Mouse (Mus musculus) kidney, embryonic 16.5 days (tissue): Measurements from ENCODE around the gene Gprc5b. TPM values are rescaled to one million over a fixed set of nuclear protein-coding genes. Genes with fewer than 3 reads are reported as not detected.
A peak's percentile ranks its signal among the peaks of the same experiment; 100 is the strongest.

Experiments
- ATAC-seq: fragments of 200-750 bp; cut with Nextera tagmentation; 2 replicates; pipeline ENCODE4 v1.8.0; 2017; ENCODE audit warnings: moderate TSS enrichment; ENCODE audit not compliant: low FRiP score, low TSS enrichment
- H3K27ac ChIP-seq: fragments of 300-500 bp; sonication (generic); 2 replicates; pipeline ENCODE4 v1.5.1; 2014; ENCODE audit warnings: low read length
- H3K27me3 ChIP-seq: fragments of 300-500 bp; sonication (generic); 2 replicates; pipeline ENCODE4 v1.6.1; 2014; ENCODE audit warnings: low read length, control low read depth, mixed read lengths; ENCODE audit not compliant: insufficient read depth
- H3K36me3 ChIP-seq: fragments of 300-500 bp; sonication (generic); 2 replicates; pipeline ENCODE4 v1.6.1; 2014; ENCODE audit warnings: low read length, control low read depth, mixed read lengths; ENCODE audit not compliant: insufficient read depth
- H3K4me1 ChIP-seq: fragments of 300-500 bp; sonication (generic); 2 replicates; pipeline ENCODE4 v1.6.1; 2014; ENCODE audit warnings: low read length, control low read depth, mixed read lengths; ENCODE audit not compliant: insufficient read depth
- H3K4me2 ChIP-seq: fragments of 300-500 bp; sonication (generic); replicated peaks from 2 replicates; pipeline ENCODE4 v1.6.1; 2014; ENCODE audit warnings: low read depth, low read length
- H3K4me3 ChIP-seq: fragments of 300-500 bp; sonication (generic); 2 replicates; pipeline ENCODE4 v1.5.1; 2014; ENCODE audit warnings: mild to moderate bottlenecking, low read length
- H3K9ac ChIP-seq: fragments of 300-500 bp; sonication (generic); replicated peaks from 2 replicates; pipeline ENCODE4 v1.6.1; 2014; ENCODE audit warnings: low read length
- H3K9me3 ChIP-seq: fragments of 300-500 bp; sonication (generic); 2 replicates; pipeline ENCODE4 v1.6.1; 2016; ENCODE audit warnings: low read length, control low read depth
- WGBS: fragments of 180-500 bp; shearing (Covaris S2); extraction: QIAGEN DNeasy Blood & Tissue Kit; methylation state at CpG from one replicate; pipeline ENCODE4 v1.1.7; 2014; 5-methylcytosine and 5-hydroxymethylcytosine counted together
- polyA plus RNA-seq: library from polyadenylated mRNA; unstranded; fragments of >200 nt; fragmentation: Nextera tagmentation; extraction: Ambion mirVana; gene quantifications from 2 replicates; pipeline ENCODE4 v1.2.1, GENCODE M21; 2015

Gene Gprc5b
- polyA plus RNA-seq, 1 experiment from 2014 or later: 5.4 TPM

- Histone ChIP-seq H3K4me2 (no peak overlapping the region), H3K9ac (no peak overlapping the region), H3K4me1 (no peaks in the 10 kb centered on the region), H3K4me3 (no peak overlapping the region), H3K27me3 (no peaks in the 10 kb centered on the region), H3K9me3 (no peaks in the 10 kb centered on the region), H3K27ac (no peak overlapping the region), H3K36me3 (no peaks in the 10 kb centered on the region)
- WGBS: 69% methylated on average over 11 of the region's 11 CpGs
- ATAC-seq: no peak
Observed at GRCm38 (mm10) chr7:118937469-118938387, 57.3 kb downstream of the Gprc5b start.

DNA sequence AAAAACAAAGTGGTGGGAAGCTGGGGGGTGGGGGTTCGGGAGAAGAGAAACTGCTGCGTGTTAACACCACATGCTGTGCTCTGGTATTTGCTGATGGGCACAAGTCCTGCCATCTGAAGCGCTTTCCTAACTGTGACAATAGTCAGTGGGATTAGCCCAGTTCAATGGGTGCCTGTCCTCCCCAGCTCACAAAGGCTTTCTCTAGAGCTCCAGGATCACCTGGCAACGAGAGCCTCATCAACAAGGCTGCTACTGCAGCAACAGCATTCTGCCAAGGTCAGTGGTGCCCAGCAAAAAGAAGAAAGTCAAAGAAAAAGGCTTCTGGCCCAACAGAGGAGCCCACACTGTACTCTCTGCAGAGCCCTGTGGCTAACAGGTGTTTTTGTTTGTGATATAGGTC lies 58.2 kb downstream of the Gprc5b start:
- no peaks in the 10 kb centered on the region for H3K9me3 ChIP-seq
- WGBS: 49% methylated on average over 4 of the region's 4 CpGs
- H3K4me1 ChIP-seq: no peaks in the 10 kb centered on the region
- no peak overlapping the region for H3K9ac ChIP-seq
- no peak overlapping the region for H3K4me3 ChIP-seq
- H3K4me2 ChIP-seq: no peak overlapping the region
- H3K27ac ChIP-seq: no peak overlapping the region
- no peaks in the 10 kb centered on the region for H3K36me3 ChIP-seq
- no peak for ATAC-seq
- H3K27me3 ChIP-seq: no peaks in the 10 kb centered on the region

DNA sequence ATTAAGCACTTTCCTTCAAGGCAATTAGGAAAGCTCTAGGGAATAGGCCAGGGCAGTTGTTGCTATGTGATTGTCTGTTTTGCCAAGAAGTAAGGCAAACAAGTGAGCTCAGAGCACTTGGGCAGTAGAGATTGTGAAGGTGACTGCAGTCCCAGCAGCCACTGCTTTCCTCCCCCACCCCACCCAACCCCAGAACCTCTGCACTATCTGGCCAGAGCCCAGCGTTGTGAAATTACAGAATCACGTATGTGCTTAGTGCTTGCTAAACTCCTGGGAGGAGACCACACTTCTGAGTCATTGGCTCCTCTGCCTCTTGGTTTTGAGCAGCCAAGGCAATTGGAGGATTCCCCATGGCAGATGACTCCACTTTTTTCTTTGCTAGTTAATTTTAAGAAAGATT lies 59.7 kb downstream of the Gprc5b start:
- no peak for ATAC-seq
- H3K27ac ChIP-seq: no peak overlapping the region
- no peaks in the 10 kb centered on the region for H3K27me3 ChIP-seq
- no peak overlapping the region for H3K9ac ChIP-seq
- WGBS: 63% methylated on average over 2 of the region's 2 CpGs
- no peaks in the 10 kb centered on the region for H3K36me3 ChIP-seq
- H3K4me3 ChIP-seq: no peak overlapping the region
- no peaks in the 10 kb centered on the region for H3K4me1 ChIP-seq
- H3K9me3 ChIP-seq: no peaks in the 10 kb centered on the region
- no peak overlapping the region for H3K4me2 ChIP-seq

GRCm38 (mm10) chr7:118931502-118932395 lies 63.3 kb downstream of the Gprc5b start:
- no peak overlapping the region for H3K9ac ChIP-seq
- H3K36me3 ChIP-seq: no peaks in the 10 kb centered on the region
- ATAC-seq: no peak
- H3K4me3 ChIP-seq: no peak overlapping the region
- no peaks in the 10 kb centered on the region for H3K27me3 ChIP-seq
- H3K4me2 ChIP-seq: no peak overlapping the region
- no peak overlapping the region for H3K27ac ChIP-seq
- WGBS: 62% methylated on average over 17 of the region's 17 CpGs
- no peaks in the 10 kb centered on the region for H3K9me3 ChIP-seq
- H3K4me1 ChIP-seq: no peaks in the 10 kb centered on the region; the same call in 1 of the 2 replicates

- H3K27me3 ChIP-seq: no peaks in the 10 kb centered on the region
- H3K4me2 ChIP-seq: peak overlapping the region; percentile 6; the same call in 1 of the 2 replicates
- no peak overlapping the region for H3K4me3 ChIP-seq
- WGBS: 19% methylated on average over 13 of the region's 16 CpGs
- H3K9ac ChIP-seq: no peak overlapping the region
- peak; percentile 70 for ATAC-seq
- H3K36me3 ChIP-seq: no peaks in the 10 kb centered on the region
- H3K27ac ChIP-seq: peak overlapping the region; percentile 35; the same call in 1 of the 2 replicates
- H3K4me1 ChIP-seq: no peaks in the 10 kb centered on the region; the same call in 1 of the 2 replicates
- H3K9me3 ChIP-seq: no peaks in the 10 kb centered on the region
Observed at GRCm38 (mm10) chr7:118929601-118930311, 65.3 kb downstream of the Gprc5b start.

GRCm38 (mm10) chr7:118928916-118929315 lies 66.1 kb downstream of the Gprc5b start:
- H3K4me1 ChIP-seq: no peaks in the 10 kb centered on the region; the same call in 1 of the 2 replicates
- H3K9ac ChIP-seq: no peak overlapping the region
- no peaks in the 10 kb centered on the region for H3K27me3 ChIP-seq
- no peaks in the 10 kb centered on the region for H3K36me3 ChIP-seq
- H3K4me3 ChIP-seq: no peak overlapping the region
- no peak overlapping the region for H3K27ac ChIP-seq
- no peak for ATAC-seq
- 78% methylated on average over 8 of the region's 8 CpGs for WGBS
- no peaks in the 10 kb centered on the region for H3K9me3 ChIP-seq
- H3K4me2 ChIP-seq: no peak overlapping the region

DNA sequence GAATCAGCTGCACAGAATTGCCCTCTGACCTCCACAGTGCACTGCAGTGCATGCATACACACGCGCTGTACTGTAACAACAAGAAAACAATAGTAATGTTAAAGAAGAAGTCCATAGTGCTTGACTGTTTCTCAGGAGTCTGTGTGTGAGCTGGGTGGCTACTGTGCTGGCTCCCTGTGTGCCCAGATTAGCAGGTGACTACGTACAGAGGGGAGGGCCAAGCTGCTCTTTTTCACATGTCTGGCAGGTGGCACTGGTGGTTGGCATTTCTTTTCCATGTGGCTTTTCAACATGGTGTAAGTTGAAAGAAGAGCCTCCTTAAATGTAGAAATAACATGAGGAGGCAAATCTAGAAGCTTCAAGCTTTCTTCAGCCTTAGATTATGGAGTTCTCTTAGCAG lies 66.7 kb downstream of the Gprc5b start:
- Histone ChIP-seq H3K9me3 (no peaks in the 10 kb centered on the region), H3K4me1 (no peaks in the 10 kb centered on the region; the same call in 1 of the 2 replicates), H3K27ac (no peak overlapping the region), H3K27me3 (no peaks in the 10 kb centered on the region), H3K36me3 (no peaks in the 10 kb centered on the region), H3K9ac (no peak overlapping the region), H3K4me2 (no peak overlapping the region), H3K4me3 (no peak overlapping the region)
- 91% methylated on average over 3 of the region's 3 CpGs for WGBS
- no peak for ATAC-seq

DNA sequence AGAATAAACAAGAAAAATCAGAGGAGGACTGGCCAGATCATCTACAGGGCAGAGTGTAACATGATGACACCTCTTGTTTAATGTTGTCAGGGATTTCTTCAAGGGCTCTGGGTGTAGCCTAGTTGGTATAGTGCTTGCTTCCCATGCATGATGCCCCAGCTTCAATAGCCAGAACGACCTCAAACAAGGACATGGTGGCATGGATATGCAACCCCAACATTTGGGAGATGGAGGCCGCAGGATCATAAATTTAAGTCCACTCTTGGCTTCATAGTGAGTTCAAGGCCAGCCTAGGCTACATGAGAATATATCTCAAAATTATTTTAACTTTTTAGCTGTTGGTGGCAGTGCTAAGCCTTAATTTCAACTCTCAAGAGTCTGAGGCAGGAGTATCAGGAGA lies 67.7 kb downstream of the Gprc5b start:
- H3K27me3 ChIP-seq: no peaks in the 10 kb centered on the region
- no peak overlapping the region for H3K9ac ChIP-seq
- no peaks in the 10 kb centered on the region for H3K9me3 ChIP-seq
- H3K4me1 ChIP-seq: no peaks in the 10 kb centered on the region; the same call in 1 of the 2 replicates
- H3K4me3 ChIP-seq: no peak overlapping the region
- no peak overlapping the region for H3K4me2 ChIP-seq
- WGBS: 91% methylated on average over 2 of the region's 2 CpGs
- no peaks in the 10 kb centered on the region for H3K36me3 ChIP-seq
- ATAC-seq: no peak
- no peak overlapping the region for H3K27ac ChIP-seq

- Histone ChIP-seq H3K27me3 (no peaks in the 10 kb centered on the region), H3K4me3 (no peak overlapping the region), H3K4me2 (no peak overlapping the region), H3K9me3 (no peaks in the 10 kb centered on the region), H3K4me1 (no peaks in the 10 kb centered on the region; the same call in 1 of the 2 replicates), H3K27ac (no peak overlapping the region), H3K9ac (no peak overlapping the region), H3K36me3 (no peaks in the 10 kb centered on the region)
- ATAC-seq: no peak
- 88% methylated on average over 6 of the region's 6 CpGs for WGBS
Observed at GRCm38 (mm10) chr7:118926516-118927260, 68.3 kb downstream of the Gprc5b start.
